Mouse (Mus musculus): ENCODE results near the gene Tmprss3.

Tmprss3 gene

DNA sequence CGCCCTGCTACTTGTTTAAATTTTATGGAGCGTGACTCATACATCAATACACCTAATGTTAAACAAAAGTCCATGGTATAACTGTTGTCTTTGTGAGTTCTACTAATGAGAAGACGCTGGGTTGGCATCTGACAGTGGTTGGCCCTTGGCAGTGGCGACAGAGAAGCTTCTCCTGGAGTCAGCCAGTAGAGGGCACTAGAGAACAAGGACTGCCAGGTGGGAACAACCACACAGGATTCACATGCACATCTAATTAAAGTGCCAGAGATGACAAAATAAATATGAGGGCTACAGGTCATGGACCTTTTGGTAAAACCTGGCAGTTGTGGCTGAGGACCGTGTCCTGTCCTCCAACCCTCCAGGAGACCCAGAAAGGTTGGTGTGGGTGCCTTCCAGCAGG, 60.4 kb downstream of the Tmprss3 start:
- peak; percentile 30 for DNase-seq (ENCODE audit: low spot score in 2 of 2)

DNA sequence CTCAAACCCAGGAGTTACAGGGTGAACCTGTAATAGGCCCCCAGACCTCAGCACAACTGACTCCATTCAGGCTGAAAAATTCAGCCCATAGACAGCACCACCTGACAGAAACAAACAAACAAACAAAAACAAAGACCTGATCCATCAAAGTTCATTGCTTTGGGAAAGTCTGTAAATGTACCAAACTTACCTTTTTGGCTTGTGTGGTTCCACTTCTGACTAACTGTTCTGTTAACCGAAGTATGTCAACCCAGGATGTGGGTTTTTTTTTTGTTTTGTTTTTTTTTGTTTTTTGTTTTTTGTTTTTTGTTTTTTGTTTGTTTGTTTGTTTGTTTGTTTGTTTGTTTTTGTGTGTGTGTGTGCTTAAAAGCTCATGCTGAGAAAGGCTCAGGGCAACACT, 62.0 kb downstream of the Tmprss3 start:
- DNase-seq (ENCODE audit: low spot score in 2 of 2) = no peak

DNA sequence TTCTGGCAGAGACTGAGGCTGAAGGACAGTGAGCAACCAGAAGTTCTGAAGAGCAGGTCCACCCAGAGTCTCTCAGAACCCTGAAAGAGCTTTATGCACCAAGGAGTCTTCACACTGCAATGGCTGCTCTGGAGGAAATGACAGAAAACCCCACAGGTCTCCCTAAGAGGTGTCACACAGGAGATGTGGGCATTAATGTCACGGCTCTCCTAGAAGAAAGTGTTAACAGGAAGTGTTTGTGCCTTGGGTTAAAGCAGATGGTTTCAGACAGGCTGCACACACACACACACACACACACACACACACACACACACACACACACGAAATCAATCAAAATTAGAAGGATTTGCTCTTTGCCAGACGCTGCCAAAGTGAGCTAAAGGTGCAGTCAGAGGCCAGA, 62.5 kb downstream of the Tmprss3 start:
- DNase-seq (ENCODE audit: low spot score in 2 of 2) = no peak

DNA sequence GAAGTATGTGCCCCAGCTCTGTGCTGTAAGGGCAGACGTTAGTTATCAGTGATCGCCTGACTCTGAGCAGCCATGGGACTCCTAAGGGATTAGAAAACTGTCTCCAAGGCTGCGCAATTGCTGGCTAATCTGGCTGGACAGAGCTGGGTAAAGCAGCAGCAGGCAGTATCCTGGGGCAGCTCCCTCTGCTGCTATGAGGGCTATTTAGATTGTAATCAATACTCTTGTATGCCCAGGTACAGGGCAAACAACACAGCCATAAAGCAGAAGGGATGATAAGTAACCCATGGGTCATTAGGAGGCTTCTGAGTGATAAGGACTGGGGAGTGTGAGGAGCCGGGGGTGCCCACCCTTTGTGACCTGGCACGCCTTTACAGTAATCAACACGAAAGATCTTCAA, 63.9 kb downstream of the Tmprss3 start:
- DNase-seq (ENCODE audit: low spot score in 2 of 2) = no peak

DNA sequence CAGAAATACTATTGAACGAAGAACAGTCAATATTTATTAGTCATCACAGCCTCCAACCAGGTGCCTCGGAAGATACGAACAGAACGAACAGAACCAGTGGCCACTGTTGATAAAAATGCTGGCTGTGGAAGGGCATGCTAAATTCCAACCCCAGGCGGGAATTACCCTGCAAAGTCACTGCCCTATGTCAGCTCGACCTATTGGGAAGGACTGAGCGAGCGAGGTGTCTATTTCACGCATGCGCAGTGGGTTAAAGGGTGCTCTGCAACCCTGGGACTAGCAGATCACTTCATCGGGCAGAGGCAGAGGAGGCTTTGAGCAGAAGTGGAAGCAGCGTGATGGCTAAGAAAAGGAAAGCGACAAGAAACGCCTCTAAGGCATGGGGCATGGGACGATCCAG, 65.0 kb downstream of the Tmprss3 start:
- DNase-seq (ENCODE audit: low spot score in 2 of 2) = no peak

DNA sequence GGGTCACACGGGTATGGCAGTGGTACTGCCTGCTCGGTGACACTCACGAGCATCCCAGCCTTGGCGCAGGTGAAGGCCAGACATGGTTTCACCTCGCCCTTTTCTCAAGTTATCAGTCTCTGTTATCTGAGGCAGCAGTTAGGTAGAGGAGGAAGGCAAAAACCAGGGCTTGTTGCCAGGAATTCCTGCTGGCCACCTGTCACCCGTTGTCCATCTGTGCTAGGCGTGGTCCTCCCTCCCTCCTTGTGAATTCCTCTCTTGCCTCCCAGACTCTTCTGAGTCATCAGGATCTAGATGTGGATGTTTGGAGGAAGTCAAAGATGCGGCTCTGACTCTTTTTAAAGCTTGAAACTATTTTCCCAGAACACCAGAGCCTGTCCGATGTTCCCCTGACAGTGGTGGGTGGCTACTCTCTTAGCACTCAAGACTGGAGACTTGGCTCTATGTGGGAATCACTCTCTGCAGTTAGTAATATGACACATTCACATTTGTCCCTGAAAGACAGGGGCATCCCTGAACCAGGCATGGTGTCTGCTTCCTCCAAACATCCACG, 67.4 kb downstream of the Tmprss3 start:
- DNase-seq (ENCODE audit: low spot score in 2 of 2) = no peak

DNA sequence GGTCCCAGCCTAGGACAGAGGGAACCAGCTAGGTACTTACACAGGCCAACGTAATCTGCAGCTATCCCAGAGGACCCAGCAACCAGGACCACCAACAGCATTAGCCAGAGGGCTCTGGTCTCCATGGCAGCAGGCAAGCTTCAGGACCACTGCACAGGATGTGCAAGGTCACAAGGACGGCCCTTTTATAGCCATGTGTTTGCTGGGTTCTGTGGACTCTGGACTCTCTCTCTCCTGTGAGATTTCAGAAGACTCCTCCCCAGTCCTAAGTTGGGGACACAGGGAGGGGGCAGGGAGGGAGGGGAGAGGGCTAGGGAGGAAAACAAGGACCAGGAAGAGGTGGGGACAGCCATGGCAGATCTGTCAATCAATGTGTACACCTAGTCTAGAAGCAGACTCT, 69.3 kb downstream of the Tmprss3 start, which contains the start of gene Tff3:
Tff3 (minus strand) TSS at position 195 of the 400 bp plus-strand sequence.
- no peak for DNase-seq (ENCODE audit: low spot score in 2 of 2)

Measured in urinary bladder, adult 18-20 months (tissue).